Mouse (Mus musculus) thymus, adult 2 months (tissue): ENCODE results near the gene Gm49361. TPM values are rescaled to one million over a fixed set of nuclear protein-coding genes. Genes with fewer than 3 reads are reported as not detected.
"Not testable (repeated sequence)": the region's sequence is repeated elsewhere in the genome, so short reads cannot be mapped to it uniquely, and the experiment has no call there.

Experiments used
- DNase-seq: peaks from one replicate; pipeline ENCODE4 v3.0.0; 2021
- H3K27ac ChIP-seq: fragments of 200-500 bp; 2 replicates; pipeline ENCODE4 v1.5.1; 2012; ENCODE audit warnings: low read length, control low read depth; ENCODE audit not compliant: control insufficient read depth, insufficient read depth
- H3K27me3 ChIP-seq: fragments of 200-500 bp; 2 replicates; pipeline ENCODE4 v1.6.1; 2012; ENCODE audit warnings: mild to moderate bottlenecking, low read length, moderate library complexity, mixed read lengths; ENCODE audit not compliant: control insufficient read depth, insufficient read depth
- H3K36me3 ChIP-seq: fragments of 200-500 bp; 2 replicates; pipeline ENCODE4 v1.6.1; 2012; ENCODE audit warnings: mild to moderate bottlenecking, low read length, moderate library complexity; ENCODE audit not compliant: control insufficient read depth, insufficient read depth
- H3K4me1 ChIP-seq: fragments of 200-500 bp; replicated peaks from 2 replicates; pipeline ENCODE4 v1.6.1; 2012; ENCODE audit warnings: low read length; ENCODE audit not compliant: control insufficient read depth, insufficient read depth
- H3K4me3 ChIP-seq: fragments of 200-500 bp; 2 replicates; pipeline ENCODE4 v1.5.1; 2012; ENCODE audit warnings: mild to moderate bottlenecking, low read length, control low read depth, moderate library complexity; ENCODE audit not compliant: control insufficient read depth, insufficient read depth
- CTCF ChIP-seq: fragments of 200-500 bp; IDR thresholded peaks from 2 replicates; pipeline ENCODE4 v1.5.1; 2012; ENCODE audit warnings: mild to moderate bottlenecking, control low read depth, low read length, moderate library complexity, borderline replicate concordance; ENCODE audit not compliant: control insufficient read depth, poor library complexity, insufficient read depth; ENCODE audit errors: extremely low read depth
- POLR2A ChIP-seq: fragments of 200-500 bp; IDR thresholded peaks from 2 replicates; pipeline ENCODE4 v1.6.1; 2012; ENCODE audit warnings: mild to moderate bottlenecking, low read length, control low read depth, moderate library complexity; ENCODE audit not compliant: control insufficient read depth, poor library complexity, insufficient read depth; ENCODE audit errors: extremely low read depth
- WGBS: fragments of 180-500 bp; shearing (Covaris S2); methylation state at CpG from one replicate; pipeline ENCODE4 v1.1.7; 2018; 5-methylcytosine and 5-hydroxymethylcytosine counted together
- polyA plus RNA-seq: library from polyadenylated mRNA; depleted of rRNA; stranded (reverse); fragments of >200 nt; gene quantifications from 2 replicates; pipeline ENCODE4 v1.2.3, GENCODE M21; 2012

Gm49361 gene
- polyA plus RNA-seq, 1 experiment, result not detected

DNA sequence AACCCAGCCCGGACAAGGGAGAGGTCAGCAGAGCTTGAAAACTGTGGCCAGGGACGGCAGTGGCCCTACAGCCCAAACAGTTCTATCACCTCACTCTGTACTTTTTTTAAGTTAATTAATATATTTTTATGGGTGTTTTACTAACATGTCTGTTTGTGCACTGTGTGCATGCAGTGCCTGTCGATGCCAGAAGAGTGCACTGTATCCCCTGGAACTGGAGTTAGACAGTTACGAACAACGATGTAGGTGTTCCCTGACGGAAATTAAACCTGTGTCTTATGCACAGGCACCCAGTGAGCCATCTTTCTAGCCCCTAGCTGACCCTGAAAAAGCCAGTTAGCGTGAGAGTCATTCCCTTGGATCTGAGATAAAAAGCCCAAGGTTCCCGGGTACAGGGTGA is 50.4 kb downstream of the Gm49361 start:
- Histone ChIP-seq H3K27ac (no peak overlapping the region), H3K4me3 (no peak overlapping the region), H3K27me3 (no peaks in the 10 kb centered on the region), H3K4me1 (no peaks in the 10 kb centered on the region), H3K36me3 (no peaks in the 10 kb centered on the region)
- 95% methylated on average over 8 of the region's 8 CpGs for WGBS
- no peak for DNase-seq
- TF ChIP-seq POLR2A, result no peak

- H3K4me1 ChIP-seq, result no peaks in the 10 kb centered on the region
- H3K27me3 ChIP-seq, result no peaks in the 10 kb centered on the region
- DNase-seq, result no peak
- no peak overlapping the region for H3K27ac ChIP-seq
- TF ChIP-seq POLR2A (no peak), CTCF (no peak)
- H3K4me3 ChIP-seq, result no peak overlapping the region
- no peaks in the 10 kb centered on the region for H3K36me3 ChIP-seq
- WGBS, result 98% methylated on average over 16 of the region's 16 CpGs
These were observed 51.7 kb downstream of the Gm49361 start for GRCm38 (mm10) chr14:57694246-57694645.

GRCm38 (mm10) chr14:57692517-57693130 is 53.3 kb downstream of the Gm49361 start:
- DNase-seq, result no peak
- Histone ChIP-seq H3K36me3 (no peaks in the 10 kb centered on the region), H3K27ac (no peak overlapping the region), H3K4me1 (no peaks in the 10 kb centered on the region), H3K27me3 (no peaks in the 10 kb centered on the region), H3K4me3 (no peak overlapping the region)
- 52% methylated on average over 17 of the region's 17 CpGs for WGBS
- TF ChIP-seq POLR2A (no peak), CTCF (no peak)

DNA sequence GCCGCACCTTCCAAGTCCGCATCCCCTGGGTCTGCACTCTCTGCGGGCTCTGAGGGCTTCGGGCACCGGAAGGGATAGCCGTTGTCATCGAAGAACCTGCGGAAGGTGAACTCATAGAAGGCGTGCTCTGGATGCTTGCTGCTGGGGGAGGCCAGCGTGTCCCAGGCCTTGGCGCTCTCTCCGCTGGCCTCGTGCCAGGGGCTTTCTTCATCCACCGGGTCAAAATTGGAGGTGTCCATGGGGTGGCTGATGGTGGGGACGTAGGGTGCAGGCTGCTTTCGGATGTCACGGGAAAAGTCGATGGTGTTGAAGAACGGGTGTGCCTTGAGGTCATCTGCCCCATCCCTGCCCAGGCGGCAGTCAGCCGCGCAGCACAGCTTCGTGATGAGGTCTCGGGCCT is 54.6 kb downstream of the Gm49361 start:
- no peaks in the 10 kb centered on the region for H3K36me3 ChIP-seq
- H3K27me3 ChIP-seq, result no peaks in the 10 kb centered on the region
- no peak for DNase-seq
- H3K27ac ChIP-seq, result no peak overlapping the region
- 96% methylated on average over 24 of the region's 24 CpGs for WGBS
- H3K4me3 ChIP-seq, result no peak overlapping the region
- TF ChIP-seq POLR2A (no peak), CTCF (no peak)
- H3K4me1 ChIP-seq, result no peaks in the 10 kb centered on the region

DNA sequence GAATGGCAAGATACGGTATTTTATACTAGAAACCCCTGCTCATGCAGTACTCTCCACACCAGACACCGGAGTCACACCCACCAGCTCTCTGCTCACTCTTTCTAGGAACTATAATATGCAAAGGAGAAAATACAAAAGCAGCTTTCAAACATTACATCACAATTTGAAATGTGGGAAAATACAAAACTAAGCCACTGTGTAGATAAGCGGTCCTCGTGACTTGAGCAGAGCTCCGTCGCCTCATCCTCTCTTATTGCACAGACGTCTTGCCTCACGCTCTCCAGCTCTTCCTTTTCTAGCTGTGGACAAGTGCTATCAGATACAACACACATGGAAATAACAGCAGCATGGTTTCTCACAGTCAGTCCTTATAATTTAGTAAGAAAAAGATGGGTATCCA is 55.2 kb downstream of the Gm49361 start:
- no peak for DNase-seq
- TF ChIP-seq POLR2A (no peak), CTCF (no peak)
- Histone ChIP-seq H3K27me3 (no peaks in the 10 kb centered on the region), H3K4me1 (no peaks in the 10 kb centered on the region), H3K4me3 (no peak overlapping the region), H3K27ac (no peak overlapping the region), H3K36me3 (no peaks in the 10 kb centered on the region)
- 98% methylated on average over 8 of the region's 8 CpGs for WGBS

DNA sequence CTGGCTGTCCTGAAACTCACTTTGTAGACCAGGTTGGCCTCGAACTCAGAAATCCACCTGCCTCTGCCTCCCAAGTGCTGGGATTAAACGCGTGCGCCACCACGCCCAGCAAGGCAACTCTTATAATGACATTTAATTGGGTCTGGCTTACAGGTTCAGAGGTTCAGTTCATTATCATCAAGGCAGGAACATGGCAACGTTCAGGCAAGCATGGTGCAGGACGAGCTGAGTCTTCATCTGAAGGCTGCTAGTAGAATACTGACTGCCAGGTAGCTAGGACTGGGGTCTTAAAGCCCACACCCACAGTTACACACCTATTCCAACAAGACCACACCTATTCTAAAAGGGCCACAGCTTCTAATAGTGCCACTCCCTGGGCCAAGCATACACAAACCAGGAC is 57.8 kb downstream of the Gm49361 start:
- H3K36me3 ChIP-seq, DNase-seq, H3K27ac ChIP-seq, H3K4me3 ChIP-seq, H3K4me1 ChIP-seq, H3K27me3 ChIP-seq: not testable (repeated sequence)
- 98% methylated on average over 7 of the region's 7 CpGs for WGBS

GRCm38 (mm10) chr14:57687441-57687840 is 58.5 kb downstream of the Gm49361 start:
- 97% methylated on average over 5 of the region's 5 CpGs for WGBS
- Histone ChIP-seq H3K27me3 (no peaks in the 10 kb centered on the region), H3K4me1 (no peaks in the 10 kb centered on the region), H3K4me3 (no peak overlapping the region), H3K36me3 (no peaks in the 10 kb centered on the region), H3K27ac (no peak overlapping the region)
- DNase-seq, result no peak
- no peak for TF ChIP-seq CTCF
- no peak for TF ChIP-seq POLR2A
